Mouse (Mus musculus): ENCODE measurements at regions not wholly inside any gene's neighbourhood (a gene's known extent, or its start where the extent isn't known, plus 50 kb on each side); places are given as distances from the start of the nearest gene placed in this dataset.

DNA sequence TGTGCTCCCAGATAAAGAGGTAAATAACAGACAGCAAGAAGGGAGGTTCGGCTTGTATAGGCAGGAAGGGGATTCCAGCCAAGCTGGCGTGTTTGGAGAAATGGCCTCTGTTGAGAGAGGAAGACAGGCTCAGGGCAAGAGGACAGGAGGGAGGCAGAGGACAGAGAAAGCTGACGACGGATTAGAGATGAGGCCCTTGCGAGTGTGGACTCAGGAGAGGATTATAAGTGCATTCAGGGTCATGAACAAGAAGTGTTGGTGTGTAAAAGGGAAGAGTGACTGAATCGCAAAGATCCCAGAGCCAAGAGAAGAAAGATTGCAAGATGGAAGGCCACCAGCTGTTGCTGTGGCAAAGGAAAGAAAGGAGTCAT lies 133.7 kb upstream of the Rad23b start:
- TF ChIP-seq CTCF (IDR thresholded peaks at IDR 0.05; ENCODE audit: borderline replicate concordance, extremely low read depth, insufficient read depth, insufficient read length) (no peak), POLR2A (IDR thresholded peaks at IDR 0.05; ENCODE audit: borderline replicate concordance, extremely low read depth, insufficient read depth, insufficient read length, poor library complexity, severe bottlenecking) (no peak)
